Mouse (Mus musculus) C2C12 (cell line): Measurements from ENCODE around the gene Bsph2. TPM values are rescaled to one million over a fixed set of nuclear protein-coding genes. Genes with fewer than 3 reads are reported as not detected.

Experiments
- H3K27me3 ChIP-seq: one replicate; pipeline ENCODE4 v1.6.1; 2011; ENCODE audit not compliant: control insufficient read depth, insufficient read depth, insufficient read length
- H3K36me3 ChIP-seq: one replicate; pipeline ENCODE4 v1.6.1; 2011; ENCODE audit not compliant: control insufficient read depth, insufficient read depth
- H3K4me3 ChIP-seq: one replicate; pipeline ENCODE4 v1.5.1; 2011; ENCODE audit warnings: mild to moderate bottlenecking, control low read depth; ENCODE audit not compliant: poor library complexity, insufficient read depth, severe bottlenecking
- H3K79me2 ChIP-seq: one replicate; pipeline ENCODE4 v1.6.1; 2011; ENCODE audit not compliant: control insufficient read depth, insufficient read depth
- H3K79me3 ChIP-seq: one replicate; pipeline ENCODE4 v1.6.1; 2011; ENCODE audit warnings: low read depth, control low read depth
- H3ac ChIP-seq: one replicate; pipeline ENCODE3; 2011; ENCODE audit warnings: low read depth; ENCODE audit not compliant: control insufficient read depth, insufficient read length
- CEBPB ChIP-seq: IDR thresholded peaks from one replicate; pipeline ENCODE4 v1.6.1; 2011; ENCODE audit warnings: low read depth, mild to moderate bottlenecking, control low read depth, moderate library complexity
- CTCF ChIP-seq: IDR thresholded peaks from one replicate; pipeline ENCODE4 v1.5.1; 2011; ENCODE audit not compliant: control insufficient read depth, insufficient read depth, insufficient read length
- FOSL1 ChIP-seq: IDR thresholded peaks from one replicate; pipeline ENCODE4 v1.8.0; 2011; ENCODE audit warnings: mild to moderate bottlenecking, low read length; ENCODE audit not compliant: poor library complexity, insufficient read depth, severe bottlenecking
- MAX ChIP-seq: IDR thresholded peaks from one replicate; pipeline ENCODE4 v1.6.1; 2011; ENCODE audit warnings: mild to moderate bottlenecking, control low read depth
- MYOD1 ChIP-seq: IDR thresholded peaks from one replicate; pipeline ENCODE4 v1.6.1; 2011; ENCODE audit warnings: low read depth; ENCODE audit not compliant: control insufficient read depth, insufficient read length
- MYOG ChIP-seq: IDR thresholded peaks from one replicate; pipeline ENCODE4 v1.6.1; 2011; ENCODE audit not compliant: control insufficient read depth, insufficient read length; ENCODE audit errors: extremely low read depth
- USF1 ChIP-seq: IDR thresholded peaks from one replicate; pipeline ENCODE4 v1.6.1; 2011; ENCODE audit warnings: low read depth, mild to moderate bottlenecking, control low read depth, moderate library complexity
- long read RNA-seq, 2 experiments: library from polyadenylated mRNA; unstranded; transcript quantifications; one replicate each; pipeline ENCODE4 v2.0.0; 2019 to 2020
- polyA plus RNA-seq: library from polyadenylated mRNA; unstranded; fragments of >200 nt; fragmentation: generic; extraction: Trizol; gene quantifications from one replicate; pipeline ENCODE4 v1.2.1, GENCODE M21; 2012; ENCODE audit warnings: missing spikeins

Bsph2 gene
- polyA plus RNA-seq, result not detected
- long read RNA-seq, experiment 1, result 0 reads
- long read RNA-seq, experiment 2, result 0 reads

DNA sequence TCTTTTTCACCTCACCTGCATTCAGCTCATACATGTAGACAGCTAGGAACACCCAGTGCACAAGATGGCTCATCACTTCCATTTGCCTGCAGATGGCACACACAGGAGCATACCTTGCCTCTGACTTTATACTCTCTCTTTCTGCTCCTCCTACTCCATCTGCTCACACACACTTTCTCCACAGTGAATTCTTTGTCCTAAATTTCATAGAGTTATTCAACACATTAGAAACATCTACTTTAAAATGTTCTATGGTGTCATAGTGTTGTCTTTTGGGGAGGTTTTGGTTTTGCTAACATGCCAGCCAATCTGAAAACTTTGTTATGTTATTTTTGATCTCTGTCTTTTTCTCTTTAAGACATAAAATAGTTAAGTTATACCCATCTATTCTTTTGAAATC lies at the start of gene Bsph2:
TSS of gene Bsph2 (minus strand) at position 101 of the 400 bp plus-strand sequence.
- H3K79me2 ChIP-seq, result no peaks in the 10 kb centered on the region
- TF ChIP-seq MAX (no peak), CTCF (no peak), FOSL1 (no peak), MYOD1 (no peak), USF1 (no peak), MYOG (no peak), CEBPB (no peak)
- no peak within 1 kb of the TSS for H3ac ChIP-seq
- no peak within 1 kb of the TSS for H3K4me3 ChIP-seq
- H3K79me3 ChIP-seq, result no peaks in the 10 kb centered on the region
- H3K36me3 ChIP-seq, result no peaks in the 10 kb centered on the region
- H3K27me3 ChIP-seq, result no peaks in the 10 kb centered on the region

DNA sequence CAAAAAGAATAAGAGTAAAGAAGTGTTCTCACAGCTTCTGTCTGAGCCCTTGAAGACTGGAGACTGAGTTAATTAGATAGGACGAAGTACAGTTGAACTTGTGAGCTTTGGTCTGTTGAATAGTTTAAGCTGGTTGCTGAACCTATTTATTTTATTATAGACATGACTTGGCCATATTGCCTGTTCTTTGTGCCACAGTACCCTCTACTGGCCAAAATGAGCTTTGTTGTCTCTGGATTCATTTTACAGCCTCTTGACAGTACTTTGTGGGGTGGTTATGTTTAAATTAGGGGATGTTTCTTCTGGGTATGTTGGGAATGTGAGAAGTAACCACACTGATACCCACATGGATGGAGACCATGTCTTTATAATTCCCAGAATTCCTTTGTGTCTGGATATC lies 59.3 kb downstream of the Bsph2 start:
- Histone ChIP-seq H3K27me3 (no peaks in the 10 kb centered on the region), H3K79me2 (no peaks in the 10 kb centered on the region), H3ac (no peak overlapping the region), H3K79me3 (no peaks in the 10 kb centered on the region), H3K4me3 (no peak overlapping the region), H3K36me3 (no peaks in the 10 kb centered on the region)
- TF ChIP-seq MAX (no peak), MYOG (no peak), CEBPB (no peak), FOSL1 (no peak), USF1 (no peak), CTCF (no peak), MYOD1 (no peak)

Other genes with a start within 250 kb of the Bsph2 start
- gene Pla2g4c, start 246.4 kb downstream of the Bsph2 start, polyA plus RNA-seq, result 0.20 TPM
- gene Cabp5, start 172.9 kb downstream of the Bsph2 start, polyA plus RNA-seq, result not detected
- not detected for gene Bsph1, start 120.2 kb downstream of the Bsph2 start, polyA plus RNA-seq
- gene Sult2a5, start 52.9 kb upstream of the Bsph2 start, polyA plus RNA-seq, result not detected
- not detected for gene Sult2a2, start 162.4 kb upstream of the Bsph2 start, polyA plus RNA-seq